Mouse (Mus musculus) kidney, adult 2 months (tissue): ENCODE results near the gene Rabl3. TPM values are rescaled to one million over a fixed set of nuclear protein-coding genes. Genes with fewer than 3 reads are reported as not detected.

ENCODE experiments used
- DNase-seq: peaks from one replicate; pipeline ENCODE4 v3.0.0; 2021
- H3K27ac ChIP-seq: fragments of 200-500 bp; 2 replicates; pipeline ENCODE4 v1.5.1; 2012; ENCODE audit warnings: low read depth, low read length, control low read depth, inconsistent platforms; ENCODE audit not compliant: insufficient read depth
- H3K27me3 ChIP-seq: fragments of 200-500 bp; replicated peaks from 2 replicates; pipeline ENCODE4 v1.6.1; 2012; ENCODE audit warnings: mild to moderate bottlenecking, moderate library complexity, low read length, inconsistent platforms; ENCODE audit not compliant: control insufficient read depth, insufficient read depth
- H3K36me3 ChIP-seq: fragments of 200-500 bp; 2 replicates; pipeline ENCODE4 v1.6.1; 2012; ENCODE audit warnings: mild to moderate bottlenecking, moderate library complexity, low read length, inconsistent platforms; ENCODE audit not compliant: control insufficient read depth, insufficient read depth
- H3K4me1 ChIP-seq: fragments of 200-500 bp; 2 replicates; pipeline ENCODE4 v1.6.1; 2011; ENCODE audit warnings: low read length; ENCODE audit not compliant: control insufficient read depth, insufficient read depth
- H3K4me3 ChIP-seq: fragments of 200-500 bp; 2 replicates; pipeline ENCODE4 v1.5.1; 2011; ENCODE audit warnings: mild to moderate bottlenecking, low read depth, low read length, control low read depth; ENCODE audit not compliant: insufficient read depth
- CTCF ChIP-seq: fragments of 200-500 bp; conservative IDR thresholded peaks from 2 replicates; pipeline ENCODE4 v1.5.1; 2011; ENCODE audit warnings: low read depth, mild to moderate bottlenecking, control low read depth, low read length, moderate library complexity, mixed read lengths; ENCODE audit not compliant: insufficient read depth, insufficient read length
- POLR2A ChIP-seq: fragments of 200-500 bp; IDR thresholded peaks from one replicate; pipeline ENCODE4 v1.6.1; 2011; ENCODE audit warnings: low read depth, low read length, control low read depth
- WGBS: fragments of 180-500 bp; shearing (Covaris S2); methylation state at CpG from one replicate; pipeline ENCODE4 v1.1.7; 2018; 5-methylcytosine and 5-hydroxymethylcytosine counted together
- polyA plus RNA-seq: library from polyadenylated mRNA; depleted of rRNA; stranded (reverse); fragments of >200 nt; gene quantifications from 2 replicates; pipeline ENCODE4 v1.2.3, GENCODE M21; 2012

The Rabl3 gene
- polyA plus RNA-seq, 1 experiment, result 4.2 TPM

DNA sequence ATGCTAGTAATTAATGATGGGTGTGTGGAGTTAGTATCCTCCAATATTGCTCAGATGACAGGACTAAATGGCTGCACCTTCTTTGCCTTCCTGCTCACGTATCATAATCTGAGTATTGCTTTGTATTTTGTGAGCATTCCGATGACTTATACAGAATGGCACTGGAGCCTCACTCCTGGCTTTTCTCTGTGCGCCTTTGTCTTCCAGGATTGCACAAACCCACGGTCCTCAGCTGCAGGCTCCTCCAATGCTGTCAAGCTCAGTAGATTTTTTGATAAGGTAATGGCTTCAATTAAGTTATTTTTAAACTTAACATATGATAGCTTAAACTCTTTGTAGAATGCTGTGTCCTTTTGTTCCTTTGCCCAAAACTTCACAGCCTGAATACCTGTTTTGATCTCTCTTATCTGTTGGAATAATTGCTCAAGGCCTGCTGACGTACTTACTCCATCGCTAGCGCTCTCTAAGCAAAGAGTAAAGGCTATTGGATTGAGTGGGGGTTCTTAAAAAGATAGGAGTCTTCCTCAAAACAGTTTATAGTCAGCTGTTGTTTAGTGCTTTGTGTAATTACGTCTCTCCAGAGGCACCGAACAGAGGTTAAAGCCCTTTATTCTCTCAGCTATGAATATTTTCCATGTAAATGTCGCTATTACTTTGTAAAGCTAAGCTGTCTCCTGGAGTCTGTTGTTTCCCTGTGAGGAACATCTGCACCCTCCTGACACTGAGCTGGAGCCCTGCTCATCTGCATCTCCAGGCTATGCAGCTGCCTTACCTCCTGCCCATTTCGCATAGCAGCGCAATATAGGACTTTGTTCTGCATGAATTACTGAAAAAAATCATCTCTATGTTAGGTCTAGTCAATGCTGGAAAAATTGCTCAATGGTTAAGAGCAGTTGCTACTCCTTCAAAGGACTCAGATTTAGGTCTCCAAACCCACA is 27.7 kb downstream of the Rabl3 start:
- no peak overlapping the region for H3K4me3 ChIP-seq
- no peak overlapping the region for H3K27ac ChIP-seq
- TF ChIP-seq CTCF (no peak), POLR2A (no peak)
- H3K27me3 ChIP-seq, result no peaks in the 10 kb centered on the region
- H3K4me1 ChIP-seq, result no peaks in the 10 kb centered on the region
- no peak for DNase-seq
- peaks cover 1% of the 10 kb centered on the region for H3K36me3 ChIP-seq
- WGBS, result 94% methylated on average over 12 of the region's 12 CpGs

DNA sequence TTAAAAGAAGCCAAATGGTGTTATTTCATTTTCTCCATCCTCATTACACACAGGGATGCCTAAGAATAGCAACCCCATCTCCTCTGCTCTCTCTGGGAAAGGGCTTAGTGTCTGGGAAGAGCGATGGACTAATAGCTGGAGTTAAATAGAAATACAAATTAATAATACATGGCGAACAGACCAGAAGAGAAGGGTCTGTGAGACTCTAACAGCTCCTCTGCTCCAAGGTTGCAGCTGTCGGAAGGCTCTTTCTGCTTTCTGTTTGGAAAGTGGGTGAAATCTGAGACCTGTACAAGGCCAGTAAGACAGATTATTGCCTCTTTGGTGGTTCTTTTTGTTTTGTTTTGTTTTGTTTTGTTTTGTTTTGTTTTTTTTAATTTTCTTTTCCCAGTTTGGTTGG is 31.9 kb downstream of the Rabl3 start:
- DNase-seq, result no peak
- 77% methylated on average over 3 of the region's 3 CpGs for WGBS
- no peaks in the 10 kb centered on the region for H3K27me3 ChIP-seq
- no peak for TF ChIP-seq POLR2A
- no peak for TF ChIP-seq CTCF
- no peak overlapping the region for H3K27ac ChIP-seq
- no peak overlapping the region for H3K4me3 ChIP-seq
- H3K36me3 ChIP-seq, result no peaks in the 10 kb centered on the region; the same call in none of the 2 replicates
- no peaks in the 10 kb centered on the region for H3K4me1 ChIP-seq

DNA sequence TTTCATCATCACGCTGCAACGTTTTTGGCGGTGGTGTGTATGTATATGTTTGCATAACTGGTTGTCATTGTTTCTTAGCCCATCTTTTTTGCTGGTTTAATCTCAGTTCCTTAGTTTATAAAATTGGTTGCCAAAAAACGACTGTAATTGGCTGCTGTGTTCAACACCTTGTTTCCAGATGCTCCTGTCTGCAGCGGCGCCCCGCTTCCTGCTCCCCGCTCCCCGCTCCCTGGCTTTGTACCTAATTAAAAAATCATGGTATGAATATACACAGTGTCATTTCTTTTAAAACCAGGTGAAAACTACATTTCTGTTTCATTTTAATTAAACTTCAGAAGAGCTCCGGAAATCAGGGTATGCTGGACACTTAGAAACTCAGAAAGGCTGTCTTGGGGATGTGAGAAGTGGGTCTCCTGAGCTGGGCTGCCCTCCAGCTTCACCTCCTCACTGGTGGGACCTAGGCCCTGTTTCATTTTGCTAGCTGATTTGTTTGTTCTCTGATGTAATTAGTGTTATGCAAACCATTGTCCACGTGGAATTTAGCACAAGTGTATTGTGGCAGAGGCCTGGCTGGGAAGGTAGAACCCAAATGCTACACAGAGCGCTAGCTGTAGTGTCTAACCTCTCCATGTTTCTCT is 32.6 kb downstream of the Rabl3 start:
- Histone ChIP-seq H3K27me3 (no peaks in the 10 kb centered on the region), H3K36me3 (no peaks in the 10 kb centered on the region; the same call in none of the 2 replicates), H3K4me3 (no peak overlapping the region), H3K4me1 (no peaks in the 10 kb centered on the region), H3K27ac (no peak overlapping the region)
- DNase-seq, result no peak
- WGBS, result 94% methylated on average over 12 of the region's 12 CpGs
- TF ChIP-seq POLR2A, result no peak
- TF ChIP-seq CTCF, result no peak

DNA sequence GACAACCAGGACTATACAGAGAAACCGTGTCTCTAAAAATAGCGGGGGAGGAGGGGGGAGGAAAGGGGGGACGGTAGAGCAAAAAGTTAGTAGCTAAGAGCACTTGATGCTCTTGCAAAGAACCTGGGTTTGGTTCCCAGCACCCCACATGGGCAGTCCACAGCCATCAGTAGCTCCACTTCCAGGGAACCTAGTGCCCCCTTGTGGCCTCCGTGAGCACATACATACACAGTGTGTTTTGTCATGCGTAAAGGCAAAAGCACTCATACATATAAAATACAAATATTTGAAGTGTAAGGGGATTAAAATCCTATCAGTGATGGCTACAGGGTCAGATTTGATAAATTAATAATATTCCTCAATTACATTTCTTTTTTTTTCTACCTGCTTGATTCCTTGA is 33.4 kb downstream of the Rabl3 start:
- DNase-seq, result no peak
- no peaks in the 10 kb centered on the region for H3K4me1 ChIP-seq
- H3K27ac ChIP-seq, result no peak overlapping the region
- TF ChIP-seq CTCF (peak; percentile 17; the same call in 1 of the 2 replicates), POLR2A (no peak)
- H3K36me3 ChIP-seq, result no peaks in the 10 kb centered on the region; the same call in none of the 2 replicates
- no peaks in the 10 kb centered on the region for H3K27me3 ChIP-seq
- 97% methylated on average over 5 of the region's 5 CpGs for WGBS
- no peak overlapping the region for H3K4me3 ChIP-seq

DNA sequence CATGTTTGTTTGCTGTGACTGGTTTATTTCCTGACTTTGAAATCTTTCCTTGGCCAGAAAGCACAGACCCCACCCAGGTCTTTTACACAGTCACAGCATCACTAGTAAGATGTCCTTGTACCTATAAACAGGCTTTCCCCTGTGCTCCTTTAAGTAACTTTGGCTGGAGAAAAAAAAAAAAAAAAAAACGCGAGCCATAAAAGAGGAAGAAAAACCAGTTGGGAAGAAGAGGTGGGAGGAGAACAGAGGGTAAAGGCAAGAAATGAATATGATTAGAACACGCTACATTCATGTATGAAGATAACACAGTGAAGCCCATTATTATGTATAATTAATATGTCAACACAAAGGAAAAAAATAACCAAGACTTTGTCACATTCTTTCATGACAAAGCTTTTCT is 35.6 kb downstream of the Rabl3 start:
- no peak overlapping the region for H3K4me3 ChIP-seq
- TF ChIP-seq CTCF (no peak), POLR2A (no peak)
- 52% methylated on average over 3 of the region's 3 CpGs for WGBS
- no peak overlapping the region for H3K27ac ChIP-seq
- no peak for DNase-seq
- no peaks in the 10 kb centered on the region; the same call in none of the 2 replicates for H3K36me3 ChIP-seq
- no peaks in the 10 kb centered on the region for H3K27me3 ChIP-seq
- peaks cover 9% of the 10 kb centered on the region for H3K4me1 ChIP-seq

DNA sequence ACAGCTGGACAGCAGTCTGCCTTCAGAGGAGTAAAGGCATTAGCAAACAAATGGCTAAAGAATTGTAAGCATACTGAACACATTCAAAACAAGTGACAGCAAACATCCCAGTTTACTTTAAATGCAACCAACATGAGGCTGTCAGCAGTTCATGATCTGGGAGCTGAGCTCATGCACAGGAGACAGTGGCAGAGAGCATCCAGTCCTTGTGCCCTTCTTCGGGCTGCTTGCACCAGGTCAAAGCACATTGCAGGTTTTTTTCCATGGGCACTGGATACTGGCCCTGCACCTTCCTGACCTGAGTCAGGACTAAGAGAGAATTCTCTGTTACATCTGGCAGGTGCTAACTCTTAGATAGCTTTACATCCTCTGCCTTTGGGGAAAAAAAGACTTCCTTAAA is 39.9 kb downstream of the Rabl3 start:
- H3K27me3 ChIP-seq, result no peaks in the 10 kb centered on the region
- H3K27ac ChIP-seq, result peak overlapping the region; percentile 95
- DNase-seq, result peak; percentile 66
- 62% methylated on average over 1 of the region's 1 CpGs for WGBS
- TF ChIP-seq POLR2A (no peak), CTCF (no peak)
- H3K4me1 ChIP-seq, result peaks cover 21% of the 10 kb centered on the region
- H3K4me3 ChIP-seq, result no peak overlapping the region
- H3K36me3 ChIP-seq, result no peaks in the 10 kb centered on the region; the same call in 1 of the 2 replicates

DNA sequence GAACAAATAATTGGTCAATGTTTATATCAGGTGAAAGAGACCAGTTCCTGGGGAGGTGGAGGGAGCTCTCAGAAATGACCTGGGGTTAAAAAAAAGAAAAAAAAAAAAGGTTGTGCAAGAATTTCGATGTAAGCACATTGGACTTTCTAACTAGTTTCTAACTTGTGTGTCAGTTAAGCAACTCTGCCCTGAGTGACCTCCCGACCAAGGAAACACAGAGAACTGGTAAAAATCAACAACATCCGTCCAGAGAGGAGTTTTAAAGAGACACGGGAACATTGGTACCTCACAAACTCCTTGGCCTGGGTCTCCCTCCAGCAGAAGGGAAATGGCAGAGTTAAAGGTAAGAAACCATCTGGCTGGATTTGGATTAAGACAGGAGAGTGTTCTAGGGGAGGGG is 40.3 kb downstream of the Rabl3 start, which contains the start of gene Hgd:
Gene Hgd, plus strand, starts transcription at position 160 of the 400 bp plus-strand sequence.
- H3K27ac ChIP-seq, result peak within 1 kb of the TSS; percentile 100
- WGBS, result 36% methylated on average over 4 of the region's 4 CpGs
- DNase-seq, result peak; percentile 85
- H3K36me3 ChIP-seq, result no peaks in the 10 kb centered on the region; the same call in 1 of the 2 replicates
- H3K4me1 ChIP-seq, result peaks cover 21% of the 10 kb centered on the region
- H3K27me3 ChIP-seq, result no peaks in the 10 kb centered on the region
- TF ChIP-seq POLR2A (no peak), CTCF (no peak)
- peak within 1 kb of the TSS; percentile 60 for H3K4me3 ChIP-seq
